In the genomic region with DNA sequence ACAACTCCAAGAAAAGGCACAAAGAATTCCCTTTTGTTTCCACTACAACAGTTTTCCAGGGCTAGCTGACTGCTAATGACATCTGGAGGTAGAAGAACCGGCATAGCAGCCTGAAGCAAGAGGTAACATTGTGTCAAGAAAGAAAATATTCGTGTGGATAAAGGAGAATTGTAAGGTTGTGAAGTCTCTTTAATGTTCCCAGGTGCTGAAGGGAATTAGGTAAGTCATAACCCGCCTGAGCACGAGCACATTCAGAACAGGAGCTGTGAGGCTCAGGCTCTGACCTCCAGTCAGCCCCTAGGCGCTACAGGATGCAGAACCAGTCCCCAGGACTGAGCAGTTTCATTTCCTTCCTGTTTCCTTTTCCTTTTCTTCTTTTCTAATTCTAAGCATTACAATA, we compare ENCODE assay signal across 9 mouse cellular contexts.
DNase-seq lines count a peak whose midpoint lies in the region; ATAC-seq and TF ChIP-seq lines count a peak whose summit lies in the region.
"Had no signal": no experiment of that assay in that cellular context is flagged by ENCODE, and none has a peak within 500 bp of the region (broad histone marks: within the 10 kb centered on the region; RNA-seq: fewer than 3 reads in every experiment).

No protein-coding gene starts in this region.

- ATAC-seq in hindbrain, embryonic 14.5 days (ENCODE audit: low FRiP score): no peak
- no peak for ATAC-seq in neural tube, embryonic 12.5 days (ENCODE audit: low FRiP score, low read depth)
- ATAC-seq: Patski had no signal

- WGBS in embryonic facial prominence, embryonic 10.5 days: 9% methylated on average over 5 of the region's 5 CpGs
- WGBS in hindbrain, embryonic 14.5 days: 9% methylated on average over 5 of the region's 5 CpGs
- 14% methylated on average over 5 of the region's 5 CpGs for WGBS in neural tube, embryonic 12.5 days

- peak overlapping the region; percentile 28; the same call in 1 of the 2 replicates for H3K27ac ChIP-seq in left cerebral cortex, adult 2 months
- 0 out of 2 replicates have a peak overlapping the region, but pooled peaks have one; percentile 15 for H3K27ac ChIP-seq in embryonic facial prominence, embryonic 10.5 days (replicated peaks)
- peak overlapping the region; percentile 0; the same call in 1 of the 2 replicates for H3K27ac ChIP-seq in hindbrain, embryonic 14.5 days
- no peak overlapping the region for H3K27ac ChIP-seq in neural tube, embryonic 12.5 days

- no peak overlapping the region for H3K9ac ChIP-seq in hindbrain, embryonic 14.5 days
- H3K9ac ChIP-seq in neural tube, embryonic 12.5 days: no peak overlapping the region

- no peak for TF ChIP-seq CTCF in left cerebral cortex, adult 2 months (IDR thresholded peaks at IDR 0.05)

- H3K4me1 ChIP-seq in embryonic facial prominence, embryonic 10.5 days: peaks cover 10% of the 10 kb centered on the region
- peaks cover 7% of the 10 kb centered on the region; the same call in 1 of the 2 replicates for H3K4me1 ChIP-seq in hindbrain, embryonic 14.5 days (replicated peaks; ENCODE audit: control insufficient read depth, insufficient read depth, low read length)
- H3K4me1 ChIP-seq in neural tube, embryonic 12.5 days: peaks cover 8% of the 10 kb centered on the region

- H3K4me2 ChIP-seq in hindbrain, embryonic 14.5 days (replicated peaks): no peak overlapping the region
- H3K4me2 ChIP-seq in neural tube, embryonic 12.5 days (replicated peaks): 0 out of 2 replicates have a peak overlapping the region, but pooled peaks have one; percentile 7

- intact Hi-C loops in left cerebral cortex, adult 2 months (cut with DNase I): loop anchor here (5.0 to 10.0 kb wide), 3 partner anchors 85 to 1108 kb away; a partner anchor contains a TSS
- intact Hi-C loops in left cerebral cortex, postnatal 4 days (cut with DNase I): no loop called here

- no peaks in the 10 kb centered on the region for H3K9me3 ChIP-seq in embryonic facial prominence, embryonic 10.5 days
- H3K9me3 ChIP-seq in hindbrain, embryonic 14.5 days (ENCODE audit: control insufficient read depth, low read length): no peaks in the 10 kb centered on the region
- no peaks in the 10 kb centered on the region for H3K9me3 ChIP-seq in neural tube, embryonic 12.5 days

- H3K4me3 ChIP-seq in left cerebral cortex, adult 2 months: no peak overlapping the region
- no peak overlapping the region for H3K4me3 ChIP-seq in embryonic facial prominence, embryonic 10.5 days
- H3K4me3 ChIP-seq in hindbrain, embryonic 14.5 days (replicated peaks; ENCODE audit: low read length): no peak overlapping the region
- H3K4me3 ChIP-seq in neural tube, embryonic 12.5 days: no peak overlapping the region

- no peak for DNase-seq in left cerebral cortex, adult 2 months (ENCODE audit: extremely low spot score in 1 of 2, low spot score in 2 of 2)
- DNase-seq in left cerebral cortex, postnatal 4 days: no peak
- peak; percentile 26 for DNase-seq in embryonic facial prominence, embryonic 10.5 days (ENCODE audit: low spot score)
- no peak for DNase-seq in hindbrain, embryonic 14.5 days (ENCODE audit: low spot score)
- DNase-seq in cerebellum, adult 11-12 months: no peak
- no peak for DNase-seq in thymus, postnatal 0 days (ENCODE audit: low spot score)
- DNase-seq: cerebellum, adult 9-11 months had no signal

- H3K27me3 ChIP-seq in embryonic facial prominence, embryonic 10.5 days (replicated peaks; ENCODE audit: low read depth, poor library complexity, severe bottlenecking): no peaks in the 10 kb centered on the region
- H3K27me3 ChIP-seq in hindbrain, embryonic 14.5 days (ENCODE audit: control insufficient read depth, insufficient read depth, low read length): no peaks in the 10 kb centered on the region
- H3K27me3 ChIP-seq in neural tube, embryonic 12.5 days (replicated peaks): no peaks in the 10 kb centered on the region
- H3K27me3 ChIP-seq: Patski had no signal

- H3K36me3 ChIP-seq in embryonic facial prominence, embryonic 10.5 days (replicated peaks): no peaks in the 10 kb centered on the region
- H3K36me3 ChIP-seq in hindbrain, embryonic 14.5 days (replicated peaks; ENCODE audit: control insufficient read depth, insufficient read depth): no peaks in the 10 kb centered on the region
- H3K36me3 ChIP-seq in neural tube, embryonic 12.5 days: no peaks in the 10 kb centered on the region
